Mouse (Mus musculus): ENCODE results near the gene Hist1h3f. TPM values are rescaled to one million over a fixed set of nuclear protein-coding genes. Genes with fewer than 3 reads are reported as not detected.
"Not testable (repeated sequence)": the region's sequence is repeated elsewhere in the genome, so short reads cannot be mapped to it uniquely, and the experiment has no call there.

The Hist1h3f gene
- total RNA-seq, 2 experiments from 2014 or later: 28.3 to 32.7 TPM

- peak; percentile 97 to 98 for DNase-seq (ENCODE audit: low spot score in 2 of 2)
These were observed 37.8 kb downstream of the Hist1h3f start, which contains the start of gene Hist1h4d for GRCm38 (mm10) chr13:23581408-23582218. TSS of gene Hist1h4d (plus strand) at chr13:23581598.

- DNase-seq (ENCODE audit: low spot score in 2 of 2): no peak
These were observed 38.6 kb downstream of the Hist1h3f start for GRCm38 (mm10) chr13:23582219-23583056.

- DNase-seq (ENCODE audit: low spot score in 2 of 2): no peak
These were observed 39.7 kb downstream of the Hist1h3f start for GRCm38 (mm10) chr13:23583387-23584068.

GRCm38 (mm10) chr13:23584331-23584730 is 40.5 kb downstream of the Hist1h3f start:
- no peak for DNase-seq (ENCODE audit: low spot score in 2 of 2)

- peak; percentile 67 to 70 for DNase-seq (ENCODE audit: low spot score in 2 of 2)
These were observed 41.2 kb downstream of the Hist1h3f start for GRCm38 (mm10) chr13:23585029-23585441.

- peak; percentile 56 to 70 for DNase-seq (ENCODE audit: low spot score in 2 of 2)
These were observed 41.7 kb downstream of the Hist1h3f start for GRCm38 (mm10) chr13:23585442-23586098.

GRCm38 (mm10) chr13:23586099-23586939 is 42.5 kb downstream of the Hist1h3f start:
- no peak for DNase-seq (ENCODE audit: low spot score in 2 of 2)

GRCm38 (mm10) chr13:23586940-23587225 is 43.0 kb downstream of the Hist1h3f start:
- DNase-seq (ENCODE audit: low spot score in 2 of 2): no peak

- no peak for DNase-seq (ENCODE audit: low spot score in 2 of 2)
These were observed 47.4 kb downstream of the Hist1h3f start for GRCm38 (mm10) chr13:23591206-23591605.

- DNase-seq (ENCODE audit: low spot score in 2 of 2): not testable (repeated sequence)
These were observed 48.0 kb downstream of the Hist1h3f start for GRCm38 (mm10) chr13:23591886-23592285.

- DNase-seq (ENCODE audit: low spot score in 2 of 2): no peak
These were observed 48.8 kb downstream of the Hist1h3f start for GRCm38 (mm10) chr13:23592614-23593013.

GRCm38 (mm10) chr13:23593051-23593770 is 49.4 kb downstream of the Hist1h3f start:
- DNase-seq (ENCODE audit: low spot score in 2 of 2): no peak

Small RNAs within 50 kb of the gene (microRNA-seq; reads per million reads assigned to microRNA genes)
- gene Gm44297 (0 reads per million in 2 experiments), gene Gm44359 (0 reads per million in 2 experiments), gene Gm44394 (0 reads per million in 2 experiments), gene n-TStga1 (0.20 to 0.22 reads per million in 2 experiments)

Other genes with a start within 250 kb of the Hist1h3f start
- 10 to 100 TPM; 37.0 to 40.8 TPM for gene Zfp322a, start 174.8 kb upstream of the Hist1h3f start, total RNA-seq (2021)
- 1 to 10 TPM; 7.0 to 7.5 TPM for gene Abt1, start 120.2 kb upstream of the Hist1h3f start, total RNA-seq (2021)
- gene Btn1a1, start 78.2 kb upstream of the Hist1h3f start, total RNA-seq (2021): not detected
- gene Btn2a2, start 55.2 kb upstream of the Hist1h3f start, total RNA-seq (2021): under 1 TPM; 0.53 to 0.58 TPM
- gene Hist1h4h, start 13.0 kb upstream of the Hist1h3f start, total RNA-seq (2021): 100 to 1,000 TPM; 280 to 315 TPM
- 10 to 100 TPM; 45.7 to 51.3 TPM for gene Hist1h2af, start 10.1 kb upstream of the Hist1h3f start, total RNA-seq (2021)
- gene Hist1h3g, start 8.6 kb upstream of the Hist1h3f start, total RNA-seq (2021): 10 to 100 TPM; 19.1 to 19.9 TPM
- 1 to 10 TPM; 5.1 TPM for gene Hist1h2bh, start 660 bp upstream of the Hist1h3f start, total RNA-seq (2021)
- gene Hist1h4f, start 7.6 kb downstream of the Hist1h3f start, total RNA-seq (2021): 100 to 1,000 TPM; 140 to 182 TPM
- 1 to 10 TPM; 6.4 to 6.6 TPM for gene Hist1h1d, start 9.2 kb downstream of the Hist1h3f start, total RNA-seq (2021)
- gene Hist1h3e, start 18.3 kb downstream of the Hist1h3f start, total RNA-seq (2021): 10 to 100 TPM; 77.0 to 85.3 TPM
- 10 to 100 TPM; 13.0 to 14.0 TPM for gene Hist1h2ae, start 27.2 kb downstream of the Hist1h3f start, total RNA-seq (2021)
- 100 to 1,000 TPM; 105 to 126 TPM for gene Hist1h2bg, start 27.3 kb downstream of the Hist1h3f start, total RNA-seq (2021)
- 10 to 100 TPM; 44.2 to 62.6 TPM for gene Hist1h2bf, start 30.1 kb downstream of the Hist1h3f start, total RNA-seq (2021)
- gene Hist1h2ad, start 30.3 kb downstream of the Hist1h3f start, total RNA-seq (2021): 1 to 10 TPM; 5.3 to 5.6 TPM
- gene Hist1h3d, start 31.7 kb downstream of the Hist1h3f start, total RNA-seq (2021): 10 to 100 TPM; 13.0 to 15.0 TPM
- 100 to 1,000 TPM; 147 to 163 TPM for gene Hist1h4d, start 37.5 kb downstream of the Hist1h3f start, total RNA-seq (2021)
- gene Hist1h2be, start 77.1 kb downstream of the Hist1h3f start, total RNA-seq (2021): 1 to 10 TPM; 6.7 to 8.4 TPM
- 10 to 100 TPM; 69.3 to 81.5 TPM for gene Hist1h1e, start 78.5 kb downstream of the Hist1h3f start, total RNA-seq (2021)
- gene Hist1h2ac, start 139.9 kb downstream of the Hist1h3f start, total RNA-seq (2021): 1 to 10 TPM; 2.6 to 3.3 TPM
- 10 to 100 TPM; 27.9 to 28.0 TPM for gene Hist1h2bc, start 140.1 kb downstream of the Hist1h3f start, total RNA-seq (2021)
- not detected for gene Hist1h1t, start 151.8 kb downstream of the Hist1h3f start, total RNA-seq (2021)
- 100 to 1,000 TPM; 102 to 111 TPM for gene Hist1h4c, start 154.4 kb downstream of the Hist1h3f start, total RNA-seq (2021)
- 1 to 10 TPM; 3.4 to 5.9 TPM for gene Hfe, start 166.8 kb downstream of the Hist1h3f start, total RNA-seq (2021)
- gene Hist1h1c, start 194.8 kb downstream of the Hist1h3f start, total RNA-seq (2021): 100 to 1,000 TPM in 1 of 2 experiments, 10 to 100 TPM in 1; 87.1 to 106 TPM
- gene Hist1h3c, start 201.6 kb downstream of the Hist1h3f start, total RNA-seq (2021): 10 to 100 TPM; 23.5 to 26.8 TPM
- gene Hist1h2bb, start 202.7 kb downstream of the Hist1h3f start, total RNA-seq (2021): 10 to 100 TPM; 38.1 to 45.9 TPM
- 10 to 100 TPM; 65.7 to 68.4 TPM for gene Hist1h2ab, start 207.1 kb downstream of the Hist1h3f start, total RNA-seq (2021)
- 10 to 100 TPM; 67.7 to 73.1 TPM for gene Hist1h3b, start 208.2 kb downstream of the Hist1h3f start, total RNA-seq (2021)
- 10 to 100 TPM; 80.9 to 84.6 TPM for gene Hist1h4b, start 213.0 kb downstream of the Hist1h3f start, total RNA-seq (2021)
- gene Hist1h4a, start 217.2 kb downstream of the Hist1h3f start, total RNA-seq (2021): 10 to 100 TPM; 71.9 to 72.7 TPM
- gene Hist1h3a, start 218.3 kb downstream of the Hist1h3f start, total RNA-seq (2021): 10 to 100 TPM; 68.7 to 70.1 TPM
- 10 to 100 TPM; 47.3 to 51.5 TPM for gene Hist1h1a, start 219.6 kb downstream of the Hist1h3f start, total RNA-seq (2021)
- gene Trim38, start 225.9 kb downstream of the Hist1h3f start, total RNA-seq (2021): not detected